In the genomic region with DNA sequence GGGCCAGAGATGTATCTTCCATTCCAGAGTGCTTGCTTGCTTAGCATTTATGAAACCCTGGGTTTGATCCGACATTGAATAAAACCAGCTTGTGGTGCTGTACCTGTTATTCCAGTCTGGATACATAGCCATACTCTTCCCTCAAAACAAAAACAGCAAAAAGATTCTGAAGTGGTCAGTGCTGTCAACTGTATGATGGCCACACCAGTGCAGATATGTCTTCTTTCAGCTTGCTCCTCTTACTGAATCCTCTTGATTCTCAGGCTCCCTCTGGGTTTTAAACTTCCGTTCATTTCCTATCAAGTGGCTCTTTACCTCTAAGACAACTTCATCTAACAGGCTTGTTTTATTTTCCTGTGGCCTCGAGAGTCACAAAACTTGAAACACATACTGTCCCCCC, we compare ENCODE assay signal across 8 mouse cellular contexts. TPM values are rescaled to one million over a fixed set of nuclear protein-coding genes. Genes with fewer than 3 reads are reported as not detected.
A peak's percentile ranks its signal among the peaks of the same experiment; 100 is the strongest.
DNase-seq lines count a peak whose midpoint lies in the region; ATAC-seq and TF ChIP-seq lines count a peak whose summit lies in the region.

A gene (minus strand): TSS at position 101 of the 400 bp plus-strand sequence.

- H3K79me2 ChIP-seq in myocyte (ENCODE audit: control insufficient read depth, insufficient read depth) = no peaks in the 10 kb centered on the region

- intact Hi-C loops in left cerebral cortex, postnatal 14 days (cut with DNase I) = no loop called here

- no peak for DNase-seq in testis, postnatal 10 days (ENCODE audit: low spot score)
- no peak for DNase-seq in hindbrain, postnatal 0 days (ENCODE audit: low spot score)
- DNase-seq in cerebellum, adult 8-10 months = no peak
- DNase-seq in left cerebral cortex, postnatal 14 days (ENCODE audit: low spot score in 2 of 2) = no peak

- TF ChIP-seq CTCF in testis, adult 2 months (IDR thresholded peaks at IDR 0.05; ENCODE audit: control insufficient read depth, insufficient read depth, insufficient replicate concordance, low read depth, low read length) = no peak
- TF ChIP-seq CTCF in hindbrain, postnatal 0 days (IDR thresholded peaks at IDR 0.05; ENCODE audit: low read depth) = no peak

- H3K9me3 ChIP-seq in forebrain, embryonic 12.5 days = peaks cover 4% of the 10 kb centered on the region; the same call in 1 of the 2 replicates
- 0 out of 2 replicates have a peak, but pooled peaks cover 2% of the 10 kb centered on the region for H3K9me3 ChIP-seq in hindbrain, postnatal 0 days (ENCODE audit: low read length)

- H3ac ChIP-seq in myocyte (ENCODE audit: control insufficient read depth, insufficient read length) = no peak within 1 kb of the TSS

- peak within 1 kb of the TSS; percentile 89 for H3K4me2 ChIP-seq in forebrain, embryonic 12.5 days
- H3K4me2 ChIP-seq in hindbrain, postnatal 0 days (ENCODE audit: low read depth, low read length) = peak within 1 kb of the TSS; percentile 89
- H3K4me2 ChIP-seq in myocyte (ENCODE audit: low read depth) = peak within 1 kb of the TSS; percentile 71

- no peaks in the 10 kb centered on the region for H3K27me3 ChIP-seq in testis, adult 2 months (ENCODE audit: control insufficient read depth, insufficient read depth, low read length)
- H3K27me3 ChIP-seq in forebrain, embryonic 12.5 days = peaks cover 14% of the 10 kb centered on the region; the same call in 1 of the 2 replicates
- H3K27me3 ChIP-seq in hindbrain, postnatal 0 days (ENCODE audit: insufficient read depth, low read length) = no peaks in the 10 kb centered on the region
- H3K27me3 ChIP-seq in myocyte (ENCODE audit: control insufficient read depth, insufficient read depth, insufficient read length) = peaks cover 14% of the 10 kb centered on the region

- ATAC-seq in forebrain, embryonic 12.5 days (ENCODE audit: low FRiP score) = no peak
- ATAC-seq in hindbrain, postnatal 0 days = no peak
- ATAC-seq in CD4-positive, CD25-positive, alpha-beta regulatory T cell, adult 4 months = no peak

- H3K36me3 ChIP-seq in testis, adult 2 months (ENCODE audit: control insufficient read depth, insufficient read depth, low read length) = no peaks in the 10 kb centered on the region
- no peaks in the 10 kb centered on the region for H3K36me3 ChIP-seq in forebrain, embryonic 12.5 days (replicated peaks)
- no peaks in the 10 kb centered on the region for H3K36me3 ChIP-seq in hindbrain, postnatal 0 days (ENCODE audit: insufficient read depth, low read length)
- H3K36me3 ChIP-seq in myocyte (ENCODE audit: control insufficient read depth, insufficient read depth) = no peaks in the 10 kb centered on the region

- H3K9ac ChIP-seq in forebrain, embryonic 12.5 days = peak within 1 kb of the TSS; percentile 83
- H3K9ac ChIP-seq in hindbrain, postnatal 0 days (replicated peaks; ENCODE audit: low read length) = peak within 1 kb of the TSS; percentile 85; the same call in 1 of the 2 replicates

- 80% methylated on average over 3 of the region's 3 CpGs for WGBS in forebrain, embryonic 12.5 days
- 82% methylated on average over 3 of the region's 3 CpGs for WGBS in hindbrain, postnatal 0 days

- H3K4me1 ChIP-seq in testis, adult 2 months (ENCODE audit: control insufficient read depth, insufficient read depth, low read length) = peaks cover 7% of the 10 kb centered on the region
- peaks cover 17% of the 10 kb centered on the region for H3K4me1 ChIP-seq in forebrain, embryonic 12.5 days
- H3K4me1 ChIP-seq in hindbrain, postnatal 0 days (ENCODE audit: insufficient read depth, low read length) = peaks cover 7% of the 10 kb centered on the region; the same call in 1 of the 2 replicates

- H3K27ac ChIP-seq in testis, adult 2 months (ENCODE audit: control insufficient read depth, insufficient read depth, low read depth, low read length) = peak within 1 kb of the TSS; percentile 59; the same call in 1 of the 2 replicates
- H3K27ac ChIP-seq in forebrain, embryonic 12.5 days = peak within 1 kb of the TSS; percentile 85; the same call in 1 of the 2 replicates
- peak within 1 kb of the TSS; percentile 85 for H3K27ac ChIP-seq in hindbrain, postnatal 0 days

- TF ChIP-seq POLR2A in testis, adult 2 months (IDR thresholded peaks at IDR 0.05; ENCODE audit: control insufficient read depth, low read depth, low read length) = no peak
- no peak for TF ChIP-seq POLR2A in myocyte (IDR thresholded peaks at IDR 0.05; ENCODE audit: insufficient read length, low read depth)

- peak within 1 kb of the TSS; percentile 80 for H3K4me3 ChIP-seq in testis, adult 2 months (ENCODE audit: control insufficient read depth, low read depth, low read length)
- H3K4me3 ChIP-seq in forebrain, embryonic 12.5 days (replicated peaks) = peak within 1 kb of the TSS; percentile 78
- H3K4me3 ChIP-seq in hindbrain, postnatal 0 days (ENCODE audit: low read length) = peak within 1 kb of the TSS; percentile 76
- H3K4me3 ChIP-seq in myocyte = peak within 1 kb of the TSS; percentile 36

TF ChIP-seq in myocyte, 11 proteins besides CTCF, POLR2A, EP300 and RAD21:
- no peak for TF ChIP-seq REST (IDR thresholded peaks at IDR 0.05; ENCODE audit: insufficient read depth, insufficient read length)
- TF ChIP-seq E2F4 (IDR thresholded peaks at IDR 0.05; ENCODE audit: insufficient read depth) = no peak
- no peak for TF ChIP-seq SRF (IDR thresholded peaks at IDR 0.05; ENCODE audit: control insufficient read depth, insufficient read length, low read depth)
- TF ChIP-seq POLR2AphosphoS2 (IDR thresholded peaks at IDR 0.05; ENCODE audit: insufficient read length, low read depth) = no peak

RNA-seq across cellular contexts. Expression of the gene that starts here (rescaled TPM):
- polyA plus RNA-seq in testis, adult 2 months (2012; rRNA removed) = 6.1 and 6.5 TPM in 2 replicates
- polyA plus RNA-seq in forebrain, embryonic 12.5 days (2016; fragmentation: Nextera tagmentation; extraction: Ambion mirVana) = 22.0 and 23.8 TPM in 2 replicates
- 12.9 and 14.7 TPM in 2 replicates for total RNA-seq in hindbrain, postnatal 0 days (2014; rRNA removed)
- polyA plus RNA-seq in hindbrain, postnatal 0 days (2015; fragmentation: Nextera tagmentation; extraction: Ambion mirVana) = 17.8 and 19.3 TPM in 2 replicates
- polyA plus RNA-seq in myocyte (2012; fragmentation: generic; extraction: Trizol) = 13.6 TPM
- 1 to 10 TPM; 2.4 to 5.1 TPM for polyA plus RNA-seq in CD4-positive, CD25-positive, alpha-beta regulatory T cell, adult 4 months (2017; shearing (Covaris generic))
- total RNA-seq in left cerebral cortex, postnatal 14 days (2021) = 10 to 100 TPM in 1 of 2 experiments, 1 to 10 TPM in 1; 7.3 to 10.2 TPM
